Mouse (Mus musculus) stomach, postnatal 0 days (tissue): ENCODE measurements at regions not wholly inside any gene's neighbourhood (a gene's known extent, or its start where the extent isn't known, plus 50 kb on each side); places are given as distances from the start of the nearest gene placed in this dataset.

Experiments used
- CTCF ChIP-seq: IDR thresholded peaks from 2 replicates; pipeline ENCODE4 v1.5.1; 2016; ENCODE audit warnings: antibody characterized with exemption, low read depth, mild to moderate bottlenecking, moderate library complexity
- EP300 ChIP-seq: optimal IDR thresholded peaks from 2 replicates; pipeline ENCODE3; 2016; ENCODE audit warnings: antibody characterized with exemption

DNA sequence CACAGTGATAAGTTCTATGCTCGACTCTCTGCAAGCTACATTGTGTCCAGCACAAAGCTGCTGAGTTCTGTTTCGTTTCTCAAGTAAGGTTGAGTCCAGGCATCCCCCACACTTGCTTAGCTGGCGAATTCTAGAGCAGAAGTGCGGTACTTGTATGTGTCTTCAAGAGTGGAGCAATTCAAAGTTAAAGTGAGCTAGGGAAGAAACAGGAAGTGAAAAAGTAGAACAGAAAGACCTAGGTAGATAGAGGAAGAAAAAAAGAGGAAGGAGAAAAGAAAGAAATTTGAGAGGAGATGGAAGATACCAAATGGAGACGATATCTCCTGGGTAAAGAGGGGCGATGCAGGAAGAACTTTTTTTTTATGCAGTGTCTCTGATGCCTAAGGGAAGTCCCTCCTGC, 51.4 kb upstream of the Marcks start:
- TF ChIP-seq CTCF (no peak), EP300 (no peak)
